Mouse (Mus musculus): ENCODE measurements around the gene Mmp12. TPM values are rescaled to one million over a fixed set of nuclear protein-coding genes. Genes with fewer than 3 reads are reported as not detected.
"Not testable (repeated sequence)": the region's sequence is repeated elsewhere in the genome, so short reads cannot be mapped to it uniquely, and the experiment has no call there.

Mmp12 gene
- not detected in 2 replicates for polyA plus RNA-seq (2016; fragmentation: Nextera tagmentation; extraction: Ambion mirVana)

- Histone ChIP-seq H3K27me3 (ENCODE audit: insufficient read depth, poor library complexity, severe bottlenecking) (peaks cover 6% of the 10 kb centered on the region; the same call in 1 of the 2 replicates), H3K9me3 (no peaks in the 10 kb centered on the region), H3K4me1 (no peaks in the 10 kb centered on the region), H3K4me3 (no peak within 1 kb of the TSS), H3K27ac (no peak within 1 kb of the TSS), H3K36me3 (no peaks in the 10 kb centered on the region)
- no peak for DNase-seq (ENCODE audit: low spot score)
Observed at GRCm38 (mm10) chr9:7344107-7344506, at the start of gene Mmp12. TSS of gene Mmp12 (plus strand) at chr9:7344381.

GRCm38 (mm10) chr9:7331847-7332246 is 12.3 kb upstream of the Mmp12 start:
- H3K4me1 ChIP-seq = no peaks in the 10 kb centered on the region
- H3K36me3 ChIP-seq = no peaks in the 10 kb centered on the region
- no peaks in the 10 kb centered on the region for H3K9me3 ChIP-seq
- no peak overlapping the region for H3K4me3 ChIP-seq
- no peak overlapping the region for H3K27ac ChIP-seq
- no peaks in the 10 kb centered on the region for H3K27me3 ChIP-seq (ENCODE audit: insufficient read depth, poor library complexity, severe bottlenecking)
- DNase-seq (ENCODE audit: low spot score) = no peak

- H3K27ac ChIP-seq = no peak overlapping the region
- H3K9me3 ChIP-seq = no peaks in the 10 kb centered on the region
- no peaks in the 10 kb centered on the region for H3K36me3 ChIP-seq
- no peak for DNase-seq (ENCODE audit: low spot score)
- H3K27me3 ChIP-seq (ENCODE audit: insufficient read depth, poor library complexity, severe bottlenecking) = 0 out of 2 replicates have a peak, but pooled peaks cover 5% of the 10 kb centered on the region
- 84% methylated on average over 5 of the region's 6 CpGs for WGBS
- no peak overlapping the region for H3K4me3 ChIP-seq
- no peaks in the 10 kb centered on the region for H3K4me1 ChIP-seq
Observed at GRCm38 (mm10) chr9:7335766-7336680, 8.2 kb upstream of the Mmp12 start.

- Histone ChIP-seq H3K4me1 (no peaks in the 10 kb centered on the region), H3K27me3 (ENCODE audit: insufficient read depth, poor library complexity, severe bottlenecking) (0 out of 2 replicates have a peak, but pooled peaks cover 5% of the 10 kb centered on the region), H3K27ac (no peak overlapping the region), H3K9me3 (no peaks in the 10 kb centered on the region), H3K4me3 (no peak overlapping the region), H3K36me3 (no peaks in the 10 kb centered on the region)
- DNase-seq (ENCODE audit: low spot score) = no peak
Observed at GRCm38 (mm10) chr9:7336740-7337483, 7.3 kb upstream of the Mmp12 start.

GRCm38 (mm10) chr9:7345513-7345912 is 1.3 kb downstream of the Mmp12 start:
- Histone ChIP-seq H3K27ac (no peak overlapping the region), H3K36me3 (no peaks in the 10 kb centered on the region), H3K27me3 (ENCODE audit: insufficient read depth, poor library complexity, severe bottlenecking) (peaks cover 3% of the 10 kb centered on the region; the same call in 1 of the 2 replicates), H3K4me3 (no peak overlapping the region), H3K4me1 (no peaks in the 10 kb centered on the region), H3K9me3 (no peaks in the 10 kb centered on the region)
- no peak for DNase-seq (ENCODE audit: low spot score)
- WGBS = 79% methylated on average over 2 of the region's 2 CpGs

- WGBS = 75% methylated on average over 3 of the region's 3 CpGs
- no peak for DNase-seq (ENCODE audit: low spot score)
- H3K27ac ChIP-seq = no peak overlapping the region
- no peaks in the 10 kb centered on the region for H3K27me3 ChIP-seq (ENCODE audit: insufficient read depth, poor library complexity, severe bottlenecking)
- no peaks in the 10 kb centered on the region for H3K36me3 ChIP-seq
- H3K4me3 ChIP-seq = no peak overlapping the region
- no peaks in the 10 kb centered on the region for H3K4me1 ChIP-seq
- H3K9me3 ChIP-seq = no peaks in the 10 kb centered on the region
Observed at GRCm38 (mm10) chr9:7354535-7354934, 10.4 kb downstream of the Mmp12 start.

GRCm38 (mm10) chr9:7387947-7388346 is 43.8 kb downstream of the Mmp12 start, which contains the start of gene Mmp1b:
TSS of gene Mmp1b (minus strand) at chr9:7388047.
- H3K36me3 ChIP-seq = no peaks in the 10 kb centered on the region
- no peaks in the 10 kb centered on the region for H3K27me3 ChIP-seq (ENCODE audit: insufficient read depth, poor library complexity, severe bottlenecking)
- H3K27ac ChIP-seq = no peak within 1 kb of the TSS
- no peak within 1 kb of the TSS for H3K4me3 ChIP-seq
- DNase-seq (ENCODE audit: low spot score) = no peak
- H3K9me3 ChIP-seq = no peaks in the 10 kb centered on the region
- H3K4me1 ChIP-seq = no peaks in the 10 kb centered on the region

GRCm38 (mm10) chr9:7396556-7396955 is 52.4 kb downstream of the Mmp12 start:
- H3K36me3 ChIP-seq; H3K27me3 ChIP-seq (ENCODE audit: insufficient read depth, poor library complexity, severe bottlenecking); H3K4me3 ChIP-seq; H3K27ac ChIP-seq; H3K9me3 ChIP-seq; H3K4me1 ChIP-seq; DNase-seq (ENCODE audit: low spot score): not testable (repeated sequence)
- WGBS = 77% methylated on average over 8 of the region's 8 CpGs

Other genes starting within 250 kb of the Mmp12 start
- gene Dync2h1, start 159.9 kb upstream of the Mmp12 start, polyA plus RNA-seq (2016; fragmentation: Nextera tagmentation; extraction: Ambion mirVana) = 6.7 and 8.7 TPM in 2 replicates
- 86.6 and 108 TPM in 2 replicates for gene Dcun1d5, start 159.9 kb upstream of the Mmp12 start, polyA plus RNA-seq (2016; fragmentation: Nextera tagmentation; extraction: Ambion mirVana)
- gene Mmp13, start 71.9 kb upstream of the Mmp12 start, polyA plus RNA-seq (2016; fragmentation: Nextera tagmentation; extraction: Ambion mirVana) = 0.05 TPM in 1 of 2 replicates, not detected in the other
- not detected in 2 replicates for gene Mmp1b, start 43.7 kb downstream of the Mmp12 start, polyA plus RNA-seq (2016; fragmentation: Nextera tagmentation; extraction: Ambion mirVana)
- not detected in 2 replicates for gene Mmp3, start 101.4 kb downstream of the Mmp12 start, polyA plus RNA-seq (2016; fragmentation: Nextera tagmentation; extraction: Ambion mirVana)
- gene Mmp10, start 158.0 kb downstream of the Mmp12 start, polyA plus RNA-seq (2016; fragmentation: Nextera tagmentation; extraction: Ambion mirVana) = not detected in 2 replicates
- gene Mmp8, start 214.1 kb downstream of the Mmp12 start, polyA plus RNA-seq (2016; fragmentation: Nextera tagmentation; extraction: Ambion mirVana) = 0.09 TPM in 1 of 2 replicates, not detected in the other
- gene Mmp27, start 227.0 kb downstream of the Mmp12 start, polyA plus RNA-seq (2016; fragmentation: Nextera tagmentation; extraction: Ambion mirVana) = not detected in 2 replicates